Mouse (Mus musculus) lung, embryonic 15.5 days (tissue): ENCODE data around the gene AW146154. TPM values are rescaled to one million over a fixed set of nuclear protein-coding genes. Genes with fewer than 3 reads are reported as not detected.

Source experiments
- polyA plus RNA-seq: library from polyadenylated mRNA; unstranded; fragments of >200 nt; fragmentation: Nextera tagmentation; extraction: Ambion mirVana; gene quantifications from 2 replicates; pipeline ENCODE4 v1.2.1, GENCODE M21; 2015

AW146154 gene
- polyA plus RNA-seq, 1 experiment from 2014 or later, result 12.2 TPM

Other genes starting within 250 kb of the AW146154 start
- gene AI987944, start 106.5 kb downstream of the AW146154 start, polyA plus RNA-seq, result 11.6 and 13.4 TPM in 2 replicates
- 0.11 and 0.12 TPM in 2 replicates for gene Vmn2r57, start 51.2 kb downstream of the AW146154 start, polyA plus RNA-seq
- 0.06 TPM in 1 of 2 replicates, not detected in the other for gene Gm20449, start 473 bp downstream of the AW146154 start, polyA plus RNA-seq
- not detected in 2 replicates for gene Gm6871, start 73.8 kb upstream of the AW146154 start, polyA plus RNA-seq
- 10.7 and 12.0 TPM in 2 replicates for gene 2610021A01Rik, start 99.3 kb upstream of the AW146154 start, polyA plus RNA-seq
- gene Zfp788, start 133.3 kb upstream of the AW146154 start, polyA plus RNA-seq, result 10.1 and 10.8 TPM in 2 replicates